Mouse (Mus musculus) embryonic facial prominence, embryonic 14.5 days (tissue): ENCODE results near the gene Vsir. TPM values are rescaled to one million over a fixed set of nuclear protein-coding genes. Genes with fewer than 3 reads are reported as not detected.

Source experiments
- ATAC-seq: fragments of 200-750 bp; cut with Nextera tagmentation; 2 replicates; pipeline ENCODE4 v1.8.0; 2017; ENCODE audit warnings: low read depth, moderate number of reproducible peaks, moderate TSS enrichment
- DNase-seq: peaks from one replicate; pipeline ENCODE4 v3.0.0-alpha.2; 2015; ENCODE audit warnings: low spot score
- H3K27ac ChIP-seq: fragments of 300-500 bp; sonication (generic); replicated peaks from 2 replicates; pipeline ENCODE4 v1.5.1; 2014; ENCODE audit warnings: low read depth, mild to moderate bottlenecking, low read length, moderate library complexity
- H3K27me3 ChIP-seq: fragments of 300-500 bp; sonication (generic); replicated peaks from 2 replicates; pipeline ENCODE4 v1.6.1; 2014; ENCODE audit warnings: low read length; ENCODE audit not compliant: control insufficient read depth, insufficient read depth
- H3K36me3 ChIP-seq: fragments of 300-500 bp; sonication (generic); 2 replicates; pipeline ENCODE4 v1.6.1; 2014; ENCODE audit warnings: low read length, mixed read lengths; ENCODE audit not compliant: control insufficient read depth, insufficient read depth
- H3K4me1 ChIP-seq: fragments of 300-500 bp; sonication (generic); 2 replicates; pipeline ENCODE4 v1.6.1; 2014; ENCODE audit warnings: antibody characterized with exemption, low read length; ENCODE audit not compliant: control insufficient read depth, insufficient read depth
- H3K4me2 ChIP-seq: fragments of 300-500 bp; sonication (generic); 2 replicates; pipeline ENCODE4 v1.6.1; 2014; ENCODE audit warnings: low read depth, mild to moderate bottlenecking, low read length, moderate library complexity, mixed read lengths
- H3K4me3 ChIP-seq: fragments of 300-500 bp; sonication (generic); 2 replicates; pipeline ENCODE4 v1.5.1; 2014; ENCODE audit warnings: low read depth, mild to moderate bottlenecking, low read length
- H3K9ac ChIP-seq: fragments of 300-500 bp; sonication (generic); 2 replicates; pipeline ENCODE4 v1.6.1; 2014; ENCODE audit warnings: low read depth, mild to moderate bottlenecking, low read length, moderate library complexity, mixed read lengths
- H3K9me3 ChIP-seq: fragments of 300-500 bp; sonication (generic); 2 replicates; pipeline ENCODE4 v1.6.1; 2016; ENCODE audit warnings: low read length; ENCODE audit not compliant: control insufficient read depth
- WGBS: fragments of 180-500 bp; shearing (Covaris S2); extraction: QIAGEN DNeasy Blood & Tissue Kit; methylation state at CpG from one replicate; pipeline ENCODE4 v1.1.7; 2014; 5-methylcytosine and 5-hydroxymethylcytosine counted together
- polyA plus RNA-seq: library from polyadenylated mRNA; unstranded; fragments of >200 nt; fragmentation: Nextera tagmentation; extraction: Ambion mirVana; gene quantifications from 2 replicates; pipeline ENCODE4 v1.2.1, GENCODE M21; 2014

The Vsir gene
- polyA plus RNA-seq, 1 experiment from 2014 or later: 5.5 TPM

- no peak within 1 kb of the TSS for H3K4me2 ChIP-seq
- no peaks in the 10 kb centered on the region for H3K36me3 ChIP-seq
- no peak within 1 kb of the TSS for H3K4me3 ChIP-seq
- no peaks in the 10 kb centered on the region for H3K9me3 ChIP-seq
- no peaks in the 10 kb centered on the region for H3K4me1 ChIP-seq
- ATAC-seq: no peak
- WGBS: 61% methylated on average over 7 of the region's 7 CpGs
- DNase-seq: no peak
- no peak within 1 kb of the TSS for H3K27ac ChIP-seq
- peak within 1 kb of the TSS; percentile 39; the same call in 1 of the 2 replicates for H3K9ac ChIP-seq
- H3K27me3 ChIP-seq: no peaks in the 10 kb centered on the region
Observed at GRCm38 (mm10) chr10:60399449-60399848, 52.8 kb downstream of the Vsir start, which contains the start of gene Gm17455. Gm17455 (plus strand) TSS chr10:60399726.

- ATAC-seq (no peak), DNase-seq (no peak)
- Histone ChIP-seq H3K9me3 (no peaks in the 10 kb centered on the region), H3K27ac (no peak overlapping the region), H3K36me3 (no peaks in the 10 kb centered on the region), H3K9ac (peak overlapping the region; percentile 14; the same call in 1 of the 2 replicates), H3K4me2 (no peak overlapping the region), H3K4me1 (no peaks in the 10 kb centered on the region), H3K27me3 (no peaks in the 10 kb centered on the region), H3K4me3 (no peak overlapping the region)
- 70% methylated on average over 11 of the region's 11 CpGs for WGBS
Observed at GRCm38 (mm10) chr10:60400507-60401295, 54.0 kb downstream of the Vsir start.

- H3K9ac ChIP-seq: no peak overlapping the region
- WGBS: 38% methylated on average over 7 of the region's 7 CpGs
- no peaks in the 10 kb centered on the region for H3K36me3 ChIP-seq
- H3K27me3 ChIP-seq: no peaks in the 10 kb centered on the region
- no peaks in the 10 kb centered on the region for H3K4me1 ChIP-seq
- ATAC-seq (peak; percentile 41; the same call in 1 of the 2 replicates), DNase-seq (peak; percentile 57)
- H3K4me2 ChIP-seq: no peak overlapping the region
- H3K9me3 ChIP-seq: no peaks in the 10 kb centered on the region
- H3K4me3 ChIP-seq: no peak overlapping the region
- 0 out of 2 replicates have a peak overlapping the region, but pooled peaks have one; percentile 34 for H3K27ac ChIP-seq
Observed at GRCm38 (mm10) chr10:60405460-60406177, 59.0 kb downstream of the Vsir start.

GRCm38 (mm10) chr10:60407831-60408230 is 61.2 kb downstream of the Vsir start:
- H3K27me3 ChIP-seq: no peaks in the 10 kb centered on the region
- no peak overlapping the region for H3K9ac ChIP-seq
- 4% methylated on average over 5 of the region's 5 CpGs for WGBS
- H3K4me1 ChIP-seq: no peaks in the 10 kb centered on the region
- DNase-seq (peak; percentile 25), ATAC-seq (0 out of 2 replicates have a peak, but pooled peaks have one; percentile 60)
- H3K36me3 ChIP-seq: no peaks in the 10 kb centered on the region
- no peak overlapping the region for H3K4me2 ChIP-seq
- no peaks in the 10 kb centered on the region for H3K9me3 ChIP-seq
- H3K4me3 ChIP-seq: no peak overlapping the region
- H3K27ac ChIP-seq: no peak overlapping the region

- WGBS: 28% methylated on average over 5 of the region's 5 CpGs
- DNase-seq: peak; percentile 40
- no peaks in the 10 kb centered on the region for H3K4me1 ChIP-seq
Observed at GRCm38 (mm10) chr10:60411794-60412193, 65.1 kb downstream of the Vsir start.

GRCm38 (mm10) chr10:60413756-60414155 is 67.1 kb downstream of the Vsir start:
- DNase-seq (no peak), ATAC-seq (no peak)
- no peaks in the 10 kb centered on the region for H3K9me3 ChIP-seq
- WGBS: 78% methylated on average over 2 of the region's 2 CpGs
- H3K9ac ChIP-seq: no peak overlapping the region
- no peak overlapping the region for H3K27ac ChIP-seq
- no peaks in the 10 kb centered on the region for H3K4me1 ChIP-seq
- H3K36me3 ChIP-seq: no peaks in the 10 kb centered on the region
- H3K27me3 ChIP-seq: no peaks in the 10 kb centered on the region
- H3K4me2 ChIP-seq: no peak overlapping the region
- no peak overlapping the region for H3K4me3 ChIP-seq

More at GRCm38 (mm10) chr10:60411794-60412193, 65.1 kb downstream of the Vsir start:
- Histone ChIP-seq H3K9me3 (no peaks in the 10 kb centered on the region), H3K9ac (no peak overlapping the region), H3K36me3 (no peaks in the 10 kb centered on the region), H3K27me3 (no peaks in the 10 kb centered on the region), H3K4me2 (no peak overlapping the region), H3K27ac (no peak overlapping the region), H3K4me3 (no peak overlapping the region)
- ATAC-seq: no peak

- no peak overlapping the region for H3K4me3 ChIP-seq
- 83% methylated on average over 2 of the region's 2 CpGs for WGBS
Observed at GRCm38 (mm10) chr10:60417041-60417440, 70.4 kb downstream of the Vsir start.

GRCm38 (mm10) chr10:60418137-60418536 is 71.5 kb downstream of the Vsir start:
- 18% methylated on average over 2 of the region's 3 CpGs for WGBS
- ATAC-seq (peak; percentile 33; the same call in 1 of the 2 replicates), DNase-seq (peak; percentile 58)
- Histone ChIP-seq H3K27me3 (no peaks in the 10 kb centered on the region), H3K27ac (no peak overlapping the region), H3K4me3 (no peak overlapping the region), H3K9ac (no peak overlapping the region), H3K4me2 (no peak overlapping the region), H3K36me3 (no peaks in the 10 kb centered on the region), H3K4me1 (no peaks in the 10 kb centered on the region), H3K9me3 (no peaks in the 10 kb centered on the region)

More at GRCm38 (mm10) chr10:60417041-60417440, 70.4 kb downstream of the Vsir start:
- H3K27ac ChIP-seq: no peak overlapping the region
- DNase-seq (no peak), ATAC-seq (no peak)
- H3K27me3 ChIP-seq: no peaks in the 10 kb centered on the region
- no peak overlapping the region for H3K9ac ChIP-seq
- H3K9me3 ChIP-seq: no peaks in the 10 kb centered on the region
- no peak overlapping the region for H3K4me2 ChIP-seq
- H3K36me3 ChIP-seq: no peaks in the 10 kb centered on the region
- H3K4me1 ChIP-seq: no peaks in the 10 kb centered on the region
